Mouse (Mus musculus) brown adipose tissue, adult 24 weeks (tissue): ENCODE measurements around the gene Ncam2. TPM values are rescaled to one million over a fixed set of nuclear protein-coding genes. Genes with fewer than 3 reads are reported as not detected.
"Not testable (repeated sequence)": the region's sequence is repeated elsewhere in the genome, so short reads cannot be mapped to it uniquely, and the experiment has no call there.

Experiments used
- H3K27ac ChIP-seq: fragments of 200-500 bp; replicated peaks from 2 replicates; pipeline ENCODE4 v1.5.1; 2012; ENCODE audit warnings: low read depth, mild to moderate bottlenecking, low read length
- H3K4me1 ChIP-seq: fragments of 200-500 bp; 2 replicates; pipeline ENCODE4 v1.6.1; 2012; ENCODE audit warnings: low read length, mixed read lengths; ENCODE audit not compliant: control insufficient read depth, insufficient read depth, insufficient read length
- H3K4me3 ChIP-seq: fragments of 200-500 bp; 2 replicates; pipeline ENCODE4 v1.5.1; 2012; ENCODE audit warnings: low read depth, mild to moderate bottlenecking, low read length, moderate library complexity; ENCODE audit not compliant: insufficient read depth
- polyA plus RNA-seq: library from polyadenylated mRNA; stranded (reverse); fragments of >200 nt; gene quantifications from 2 replicates; pipeline ENCODE4 v1.2.4, GENCODE M21; 2012; ENCODE audit not compliant: missing spikeins, insufficient read depth, insufficient read length

Gene Ncam2
- polyA plus RNA-seq, 1 experiment: 0.32 TPM

GRCm38 (mm10) chr16:81437091-81437867 lies 236.8 kb downstream of the Ncam2 start:
- Histone ChIP-seq H3K4me1 (no peaks in the 10 kb centered on the region), H3K4me3 (no peak overlapping the region), H3K27ac (no peak overlapping the region)

- Histone ChIP-seq H3K4me1 (no peaks in the 10 kb centered on the region), H3K27ac (no peak overlapping the region; the same call in 1 of the 2 replicates), H3K4me3 (no peak overlapping the region)
Measured at GRCm38 (mm10) chr16:81437868-81438249, 237.4 kb downstream of the Ncam2 start.

- no peak overlapping the region for H3K4me3 ChIP-seq
- H3K4me1 ChIP-seq: no peaks in the 10 kb centered on the region
- no peak overlapping the region for H3K27ac ChIP-seq
Measured at GRCm38 (mm10) chr16:81450851-81451250, 250.4 kb downstream of the Ncam2 start.

GRCm38 (mm10) chr16:81452988-81453387 lies 252.5 kb downstream of the Ncam2 start:
- Histone ChIP-seq H3K4me3 (no peak overlapping the region), H3K4me1 (no peaks in the 10 kb centered on the region), H3K27ac (no peak overlapping the region)

- no peaks in the 10 kb centered on the region for H3K4me1 ChIP-seq
Measured at GRCm38 (mm10) chr16:81454472-81454871, 254.0 kb downstream of the Ncam2 start.

GRCm38 (mm10) chr16:81462731-81463130 lies 262.2 kb downstream of the Ncam2 start:
- not testable (repeated sequence) for H3K4me3 ChIP-seq, H3K27ac ChIP-seq, H3K4me1 ChIP-seq

More at GRCm38 (mm10) chr16:81454472-81454871, 254.0 kb downstream of the Ncam2 start:
- Histone ChIP-seq H3K27ac (no peak overlapping the region), H3K4me3 (no peak overlapping the region)

GRCm38 (mm10) chr16:81472925-81473324 lies 272.4 kb downstream of the Ncam2 start:
- no peaks in the 10 kb centered on the region for H3K4me1 ChIP-seq
- no peak overlapping the region for H3K4me3 ChIP-seq
- no peak overlapping the region for H3K27ac ChIP-seq

- Histone ChIP-seq H3K27ac (no peak overlapping the region), H3K4me1 (no peaks in the 10 kb centered on the region), H3K4me3 (no peak overlapping the region)
Measured at GRCm38 (mm10) chr16:81481058-81481457, 280.6 kb downstream of the Ncam2 start.

GRCm38 (mm10) chr16:81496111-81496510 lies 295.6 kb downstream of the Ncam2 start:
- Histone ChIP-seq H3K4me1 (no peaks in the 10 kb centered on the region), H3K4me3 (no peak overlapping the region)

GRCm38 (mm10) chr16:81502578-81502977 lies 302.1 kb downstream of the Ncam2 start:
- Histone ChIP-seq H3K4me1 (no peaks in the 10 kb centered on the region), H3K27ac (no peak overlapping the region)

More at GRCm38 (mm10) chr16:81496111-81496510, 295.6 kb downstream of the Ncam2 start:
- H3K27ac ChIP-seq: no peak overlapping the region

GRCm38 (mm10) chr16:81536230-81536629 lies 335.7 kb downstream of the Ncam2 start:
- H3K4me3 ChIP-seq: no peak overlapping the region
- no peaks in the 10 kb centered on the region for H3K4me1 ChIP-seq
- H3K27ac ChIP-seq: no peak overlapping the region

More at GRCm38 (mm10) chr16:81502578-81502977, 302.1 kb downstream of the Ncam2 start:
- no peak overlapping the region for H3K4me3 ChIP-seq

- no peak overlapping the region for H3K4me3 ChIP-seq
- no peaks in the 10 kb centered on the region for H3K4me1 ChIP-seq
- H3K27ac ChIP-seq: no peak overlapping the region
Measured at GRCm38 (mm10) chr16:81587565-81588107, 387.1 kb downstream of the Ncam2 start.

GRCm38 (mm10) chr16:81623276-81623675 lies 422.8 kb downstream of the Ncam2 start:
- Histone ChIP-seq H3K4me3 (no peak overlapping the region), H3K4me1 (no peaks in the 10 kb centered on the region), H3K27ac (no peak overlapping the region)

GRCm38 (mm10) chr16:81623776-81624175 lies 423.3 kb downstream of the Ncam2 start:
- Histone ChIP-seq H3K4me1 (no peaks in the 10 kb centered on the region), H3K4me3 (no peak overlapping the region), H3K27ac (no peak overlapping the region)

GRCm38 (mm10) chr16:81650286-81650685 lies 449.8 kb downstream of the Ncam2 start:
- H3K4me3 ChIP-seq: no peak overlapping the region
- H3K4me1 ChIP-seq: no peaks in the 10 kb centered on the region
- H3K27ac ChIP-seq: no peak overlapping the region

GRCm38 (mm10) chr16:81651550-81651949 lies 451.1 kb downstream of the Ncam2 start:
- Histone ChIP-seq H3K4me1 (no peaks in the 10 kb centered on the region), H3K27ac (no peak overlapping the region), H3K4me3 (no peak overlapping the region)
